Mouse (Mus musculus): ENCODE results near the gene Xaf1.

Gene Xaf1

DNA sequence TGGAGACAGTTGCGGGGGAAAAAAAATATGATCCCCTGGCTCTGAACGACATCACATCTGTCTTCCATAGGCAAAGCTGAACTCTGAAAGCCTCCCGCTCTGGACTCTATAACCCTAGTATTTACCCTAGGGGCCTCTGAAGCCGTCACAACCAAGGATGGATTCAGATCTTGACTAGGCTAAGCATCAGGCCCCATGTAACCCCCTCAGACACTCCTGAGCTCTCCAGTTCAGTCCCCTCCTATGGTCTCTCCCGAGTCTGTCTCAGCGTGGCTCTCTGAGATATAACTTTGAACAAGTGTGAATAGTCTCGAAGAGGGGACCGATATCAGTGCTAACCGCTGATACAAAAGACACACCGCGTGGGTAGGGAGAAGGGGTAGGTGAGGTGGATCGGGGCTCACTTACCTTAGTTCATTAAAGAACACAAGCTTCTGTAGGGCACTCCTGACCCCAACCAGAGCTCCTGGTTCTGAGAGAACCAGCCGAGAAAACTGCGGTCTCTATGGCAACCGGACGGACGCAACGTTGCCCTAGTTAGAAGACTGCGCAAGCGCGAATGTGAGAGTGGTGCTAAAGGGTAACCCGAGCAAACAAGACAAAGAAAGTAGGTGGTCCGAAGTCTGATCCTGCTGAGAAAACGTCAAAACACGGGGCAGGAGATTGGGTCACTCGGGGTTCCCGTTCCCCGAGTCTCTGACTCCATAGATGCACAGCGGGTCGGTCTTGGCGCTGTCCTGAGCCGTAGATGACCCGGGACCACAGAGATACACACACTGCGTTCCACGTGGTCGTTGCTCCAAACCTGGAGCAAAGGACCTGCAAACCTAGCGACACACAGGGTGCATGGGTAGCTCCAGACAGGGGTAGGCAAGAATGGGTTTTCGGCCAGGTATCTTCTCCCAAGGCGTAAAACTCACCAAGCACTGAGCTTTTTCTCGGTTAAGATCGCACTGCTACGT lies 60.2 kb downstream of the Xaf1 start:
- peak; percentile 95 for DNase-seq (ENCODE audit: low read depth, low spot score)

DNA sequence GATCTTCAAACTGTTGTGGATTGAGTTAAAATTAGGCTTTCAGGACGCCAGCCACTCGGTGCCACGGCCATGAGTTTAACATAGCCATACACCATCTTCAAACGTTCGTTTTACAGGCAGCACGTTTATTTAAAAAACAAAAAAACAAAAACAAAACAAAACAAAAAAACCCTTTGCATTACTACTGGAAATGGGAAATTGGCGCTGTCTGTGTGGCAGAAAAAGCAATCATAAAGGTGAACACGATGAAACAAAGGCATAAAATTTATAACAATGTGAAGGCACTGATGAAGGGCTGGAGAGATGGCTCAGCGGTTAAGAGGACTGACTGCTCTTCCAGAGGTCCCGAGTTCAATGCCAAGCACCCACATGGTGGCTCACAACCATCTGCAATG lies 60.9 kb downstream of the Xaf1 start, which contains the start of gene Tekt1:
Gene Tekt1, minus strand, starts transcription at position 96 of the 395 bp plus-strand sequence.
- DNase-seq (ENCODE audit: low read depth, low spot score) = no peak
